Mouse (Mus musculus) CH12.LX (cell line): ENCODE measurements around the gene 1700012B09Rik. TPM values are rescaled to one million over a fixed set of nuclear protein-coding genes. Genes with fewer than 3 reads are reported as not detected.

Source experiments
- DNase-seq: peaks from one replicate; pipeline ENCODE4 v3.0.0-alpha.2; 2013; ENCODE audit errors: extremely low read depth
- H3K27ac ChIP-seq: 2 replicates; pipeline ENCODE4 v1.5.1; 2012; ENCODE audit warnings: low read depth, mild to moderate bottlenecking, control low read depth, moderate library complexity; ENCODE audit not compliant: insufficient read depth
- H3K27me3 ChIP-seq: replicated peaks from 2 replicates; pipeline ENCODE3; 2012; ENCODE audit warnings: inconsistent platforms
- H3K36me3 ChIP-seq, 2 experiments: replicated peaks in 1 of 2; 2 replicates each; pipeline versions ENCODE3 to v1.6.1; 2012; ENCODE audit warnings: inconsistent platforms in 1 of 2, low read length in 1 of 2, mild to moderate bottlenecking in 1 of 2, mixed read lengths in 1 of 2, moderate library complexity in 1 of 2; ENCODE audit not compliant: control insufficient read depth in 1 of 2, insufficient read depth in 1 of 2
- H3K4me1 ChIP-seq, 2 experiments: 2 replicates each; pipeline ENCODE4 v1.6.1; 2012; ENCODE audit warnings: inconsistent platforms in 1 of 2, moderate library complexity in 1 of 2; ENCODE audit not compliant: insufficient read depth in 2 of 2, control insufficient read depth in 1 of 2
- H3K4me2 ChIP-seq: 2 replicates; pipeline ENCODE4 v1.6.1; 2012; ENCODE audit warnings: low read depth, mild to moderate bottlenecking, control low read depth; ENCODE audit not compliant: poor library complexity, insufficient read depth, severe bottlenecking
- H3K4me3 ChIP-seq, 3 experiments: fragments of 150-350 bp in 1 of 3; sonication (generic) in 1 of 3; replicated peaks in 1 of 3; 2 replicates each; pipeline versions ENCODE3 to v1.5.1; 2011 to 2012; ENCODE audit warnings: low read depth in 2 of 3, low read length in 2 of 3, mild to moderate bottlenecking in 2 of 3, moderate library complexity in 2 of 3, control low read depth in 1 of 3, improper control_type of control experiment in 1 of 3, inconsistent platforms in 1 of 3, mixed read lengths in 1 of 3; ENCODE audit not compliant: poor library complexity in 1 of 3
- H3K79me2 ChIP-seq: replicated peaks from 2 replicates; pipeline ENCODE4 v1.6.1; 2012; ENCODE audit warnings: mild to moderate bottlenecking, moderate library complexity; ENCODE audit not compliant: control insufficient read depth, poor library complexity, insufficient read depth, severe bottlenecking; ENCODE audit errors: extremely low read depth
- H3K9ac ChIP-seq: 2 replicates; pipeline ENCODE4 v1.6.1; 2012; ENCODE audit warnings: low read depth, mild to moderate bottlenecking, control low read depth, moderate library complexity; ENCODE audit not compliant: insufficient read depth
- H3K9me3 ChIP-seq: replicated peaks from 2 replicates; pipeline ENCODE3; 2012; ENCODE audit warnings: low read length, inconsistent platforms, mixed read lengths
- E2F4 ChIP-seq: IDR thresholded peaks from 2 replicates; pipeline ENCODE4 v1.6.1; 2011; ENCODE audit warnings: low read depth, low read length, improper control_type of control experiment; ENCODE audit not compliant: insufficient replicate concordance
- EP300 ChIP-seq: IDR thresholded peaks from 2 replicates; pipeline ENCODE4 v1.6.1; 2011; ENCODE audit warnings: low read length, improper control_type of control experiment
- ETS1 ChIP-seq: conservative IDR thresholded peaks from 2 replicates; pipeline ENCODE4 v1.6.1; 2012; ENCODE audit warnings: low read depth, mild to moderate bottlenecking, inconsistent platforms, low read length, improper control_type of control experiment, moderate library complexity
- IRF4 ChIP-seq: IDR thresholded peaks from 2 replicates; pipeline ENCODE4 v1.6.1; 2014; ENCODE audit warnings: low read depth, mild to moderate bottlenecking, inconsistent platforms, low read length, improper control_type of control experiment
- JUN ChIP-seq: IDR thresholded peaks from 2 replicates; pipeline ENCODE4 v1.6.1; 2011; ENCODE audit warnings: low read depth, mild to moderate bottlenecking, low read length, improper control_type of control experiment, moderate library complexity; ENCODE audit not compliant: insufficient read depth
- JUND ChIP-seq: conservative IDR thresholded peaks from 2 replicates; pipeline ENCODE4 v1.6.1; 2011; ENCODE audit warnings: low read depth, low read length, improper control_type of control experiment
- KAT2A ChIP-seq: IDR thresholded peaks from 2 replicates; pipeline ENCODE4 v1.6.1; 2012; ENCODE audit warnings: low read length, improper control_type of control experiment, inconsistent platforms; ENCODE audit not compliant: insufficient replicate concordance
- MAZ ChIP-seq: IDR thresholded peaks from 2 replicates; pipeline ENCODE4 v1.6.1; 2012; ENCODE audit warnings: low read depth, mild to moderate bottlenecking, inconsistent platforms, low read length, improper control_type of control experiment, moderate library complexity
- MXI1 ChIP-seq: IDR thresholded peaks from 2 replicates; pipeline ENCODE4 v1.6.1; 2011; ENCODE audit warnings: mild to moderate bottlenecking, low read depth, low read length, improper control_type of control experiment
- MYC ChIP-seq: IDR thresholded peaks from 2 replicates; pipeline ENCODE4 v1.6.1; 2011; ENCODE audit warnings: low read depth, mild to moderate bottlenecking, improper control_type of control experiment, low read length
- NRF1 ChIP-seq: IDR thresholded peaks from 2 replicates; pipeline ENCODE4 v1.6.1; 2014; ENCODE audit warnings: low read depth, mild to moderate bottlenecking, inconsistent platforms, low read length, improper control_type of control experiment, moderate library complexity
- POLR2A ChIP-seq: IDR thresholded peaks from 2 replicates; pipeline ENCODE4 v1.6.1; 2011; ENCODE audit warnings: low read depth, mild to moderate bottlenecking, improper control_type of control experiment, low read length
- POLR2AphosphoS2 ChIP-seq: IDR thresholded peaks from 2 replicates; pipeline ENCODE4 v1.6.1; 2011; ENCODE audit warnings: low read depth, low read length, improper control_type of control experiment
- RCOR1 ChIP-seq: conservative IDR thresholded peaks from 2 replicates; pipeline ENCODE4 v1.6.1; 2012; ENCODE audit warnings: low read depth, mild to moderate bottlenecking, inconsistent platforms, low read length, improper control_type of control experiment
- TBP ChIP-seq: conservative IDR thresholded peaks from 2 replicates; pipeline ENCODE4 v1.6.1; 2011; ENCODE audit warnings: low read depth, low read length, improper control_type of control experiment
- ZKSCAN1 ChIP-seq: IDR thresholded peaks from 2 replicates; pipeline ENCODE4 v1.6.1; 2012; ENCODE audit warnings: low read depth, inconsistent platforms, low read length, improper control_type of control experiment, borderline replicate concordance
- ZMIZ1 ChIP-seq: IDR thresholded peaks from 2 replicates; pipeline ENCODE4 v1.6.1; 2012; ENCODE audit warnings: low read depth, mild to moderate bottlenecking, inconsistent platforms, low read length, improper control_type of control experiment
- dilution Hi-C: fragments of 300-500 bp; cut with MboI; formaldehyde crosslinking; loops from 2 replicates; pipeline ENCODE4 v1.14.3; 2020; ENCODE audit warnings: low sequenced_read_pairs; ENCODE audit not compliant: extremely low pct_unique_long_range_greater_than_20kb, extremely low pct_ligation_motif_present
- in situ Hi-C: fragments of 300-500 bp; cut with MboI; formaldehyde crosslinking; loops from 3 replicates; pipeline ENCODE4 v1.14.3; 2019; ENCODE audit warnings: low sequenced_read_pairs, low pct_ligation_motif_present, low pct_unique_long_range_greater_than_20kb, mixed read lengths
- polyA plus RNA-seq: library from polyadenylated mRNA; unstranded; fragments of >175 nt; gene quantifications from 2 replicates; pipeline ENCODE4 v1.2.1, GENCODE M21; 2012; ENCODE audit warnings: low read depth; ENCODE audit not compliant: insufficient read length
- total RNA-seq, 2 experiments: library from RNA; depleted of rRNA; stranded (reverse); fragments of 300-350 nt in 1 of 2; fragments of >200 nt in 1 of 2; gene quantifications; 2 replicates each; pipeline ENCODE4 v1.2.3; 2012 to 2014

1700012B09Rik gene
- total RNA-seq (2012; rRNA removed) (not detected in 2 replicates), total RNA-seq (2014; rRNA removed) (not detected in 2 replicates), polyA plus RNA-seq (not detected in 2 replicates)

- Histone ChIP-seq H3K9me3 (no peaks in the 10 kb centered on the region), H3K4me1 (peaks cover 0 to 9% of the 10 kb centered on the region in 2 experiments; a peak in 2 of 4 replicates), H3K36me3 (no peaks in the 10 kb centered on the region), H3K79me2 (no peaks in the 10 kb centered on the region), H3K27me3 (no peaks in the 10 kb centered on the region), H3K9ac (no peak within 1 kb of the TSS), H3K27ac (no peak within 1 kb of the TSS), H3K4me2 (no peak within 1 kb of the TSS), H3K4me3 (no peak within 1 kb of the TSS)
- TF ChIP-seq ZKSCAN1 (no peak), MXI1 (no peak), POLR2AphosphoS2 (no peak), ZMIZ1 (no peak), JUN (no peak), RCOR1 (no peak), MAZ (no peak), ETS1 (no peak), TBP (no peak), MYC (no peak), POLR2A (no peak), EP300 (no peak)
- dilution Hi-C loops = no loop called here
- in situ Hi-C loops = no loop called here
- no peak for DNase-seq
Measured at GRCm38 (mm10) chr9:14770803-14771471, at the start of gene 1700012B09Rik. 1700012B09Rik (minus strand) TSS chr9:14771030.

- in situ Hi-C loops = no loop called here
- dilution Hi-C loops = no loop called here
- H3K4me1 ChIP-seq = no peaks in the 10 kb centered on the region
- no peak overlapping the region for H3K4me3 ChIP-seq
- TF ChIP-seq JUND = no peak
- no peak for TF ChIP-seq E2F4
- TF ChIP-seq POLR2AphosphoS2 = no peak
- TF ChIP-seq TBP = no peak
- no peak for TF ChIP-seq NRF1
- TF ChIP-seq IRF4 = no peak
- TF ChIP-seq MAZ = no peak
- TF ChIP-seq EP300 = no peak
- TF ChIP-seq KAT2A = no peak
- DNase-seq = no peak
- no peak overlapping the region for H3K4me2 ChIP-seq
- no peaks in the 10 kb centered on the region for H3K27me3 ChIP-seq
- no peaks in the 10 kb centered on the region for H3K79me2 ChIP-seq
- H3K36me3 ChIP-seq = peaks cover 58 to 87% of the 10 kb centered on the region in 2 experiments
- H3K9ac ChIP-seq = no peak overlapping the region
- no peak overlapping the region for H3K27ac ChIP-seq
- H3K9me3 ChIP-seq = no peaks in the 10 kb centered on the region
Measured at GRCm38 (mm10) chr9:14810111-14810510, 39.3 kb upstream of the 1700012B09Rik start.
